Mouse (Mus musculus): Measurements from ENCODE around the gene Gm13694. TPM values are rescaled to one million over a fixed set of nuclear protein-coding genes. Genes with fewer than 3 reads are reported as not detected.
"Not testable (repeated sequence)": the region's sequence is repeated elsewhere in the genome, so short reads cannot be mapped to it uniquely, and the experiment has no call there.

Gm13694 gene
- 3.7 and 5.8 TPM in 2 replicates for total RNA-seq (2012; rRNA removed)

GRCm38 (mm10) chr2:83978633-83979032 is at the start of gene Gm13694:
Gm13694 (plus strand) TSS chr2:83978933.
- in situ Hi-C loops (cut with MboI; ENCODE audit: low sequenced_read_pairs in 2 of 2, unreplicated experiment in 2 of 2); H3K27ac ChIP-seq (ENCODE audit: insufficient read depth, low read depth, low read length, poor library complexity, severe bottlenecking): not testable (repeated sequence)

GRCm38 (mm10) chr2:83929478-83930088 is 49.1 kb upstream of the Gm13694 start:
- Histone ChIP-seq H3K4me3 (ENCODE audit: insufficient read depth in 1 of 2, low read depth in 1 of 2, low read length in 2 of 2, poor library complexity in 1 of 2, severe bottlenecking in 1 of 2) (no peak overlapping the region), H3K9ac (ENCODE audit: insufficient read depth, low read depth, low read length, poor library complexity, severe bottlenecking) (no peak overlapping the region), H3K9me3 (ENCODE audit: control insufficient read depth, insufficient read depth, low read depth, low read length) (no peaks in the 10 kb centered on the region), H3K27ac (ENCODE audit: insufficient read depth, low read depth, low read length, poor library complexity, severe bottlenecking) (no peak overlapping the region), H3K4me1 (ENCODE audit: control insufficient read depth in 2 of 2, insufficient read depth in 2 of 2, low read length in 2 of 2, poor library complexity in 1 of 2) (no peaks in the 10 kb centered on the region), H3K36me3 (ENCODE audit: control insufficient read depth, insufficient read depth, low read length, poor library complexity, severe bottlenecking) (no peaks in the 10 kb centered on the region)
- no peak for DNase-seq (ENCODE audit: low read depth, low spot score)
- in situ Hi-C loops (cut with MboI; ENCODE audit: low sequenced_read_pairs in 2 of 2, unreplicated experiment in 2 of 2), result no loop called here
- TF ChIP-seq ZC3H11A (IDR thresholded peaks at IDR 0.05; ENCODE audit: borderline replicate concordance, low read depth, low read length) (no peak), CHD2 (IDR thresholded peaks at IDR 0.05; ENCODE audit: low read depth, low read length) (no peak), ZNF384 (IDR thresholded peaks at IDR 0.05; ENCODE audit: low read depth, low read length) (no peak), MAFK (IDR thresholded peaks at IDR 0.05; ENCODE audit: insufficient read depth, low read depth, low read length) (no peak), HCFC1 (IDR thresholded peaks at IDR 0.05; ENCODE audit: borderline replicate concordance, insufficient read depth, low read length) (no peak)

More at GRCm38 (mm10) chr2:83978633-83979032, at the start of gene Gm13694:
- not testable (repeated sequence) for H3K9ac ChIP-seq (ENCODE audit: insufficient read depth, low read depth, low read length, poor library complexity, severe bottlenecking); H3K9me3 ChIP-seq (ENCODE audit: control insufficient read depth, insufficient read depth, low read depth, low read length); H3K4me3 ChIP-seq (ENCODE audit: insufficient read depth in 1 of 2, low read depth in 1 of 2, low read length in 2 of 2, poor library complexity in 1 of 2, severe bottlenecking in 1 of 2); H3K36me3 ChIP-seq (ENCODE audit: control insufficient read depth, insufficient read depth, low read length, poor library complexity, severe bottlenecking); H3K4me1 ChIP-seq (ENCODE audit: control insufficient read depth in 2 of 2, insufficient read depth in 2 of 2, low read length in 2 of 2, poor library complexity in 1 of 2); DNase-seq (ENCODE audit: low read depth, low spot score)

GRCm38 (mm10) chr2:83940931-83941361 is 37.8 kb upstream of the Gm13694 start, which contains the start of gene Zswim2:
Zswim2 (minus strand) TSS chr2:83941228.
- peak; percentile 54 for DNase-seq (ENCODE audit: low read depth, low spot score)
- Histone ChIP-seq H3K4me3 (ENCODE audit: insufficient read depth in 1 of 2, low read depth in 1 of 2, low read length in 2 of 2, poor library complexity in 1 of 2, severe bottlenecking in 1 of 2) (no peak within 1 kb of the TSS; a peak in 2 of 4 replicates), H3K9ac (ENCODE audit: insufficient read depth, low read depth, low read length, poor library complexity, severe bottlenecking) (no peak within 1 kb of the TSS), H3K36me3 (ENCODE audit: control insufficient read depth, insufficient read depth, low read length, poor library complexity, severe bottlenecking) (no peaks in the 10 kb centered on the region), H3K4me1 (ENCODE audit: control insufficient read depth in 2 of 2, insufficient read depth in 2 of 2, low read length in 2 of 2, poor library complexity in 1 of 2) (no peaks in the 10 kb centered on the region), H3K9me3 (ENCODE audit: control insufficient read depth, insufficient read depth, low read depth, low read length) (no peaks in the 10 kb centered on the region), H3K27ac (ENCODE audit: insufficient read depth, low read depth, low read length, poor library complexity, severe bottlenecking) (no peak within 1 kb of the TSS)
- TF ChIP-seq HCFC1 (IDR thresholded peaks at IDR 0.05; ENCODE audit: borderline replicate concordance, insufficient read depth, low read length) (no peak), MAFK (IDR thresholded peaks at IDR 0.05; ENCODE audit: insufficient read depth, low read depth, low read length) (no peak), ZNF384 (IDR thresholded peaks at IDR 0.05; ENCODE audit: low read depth, low read length) (no peak), CHD2 (IDR thresholded peaks at IDR 0.05; ENCODE audit: low read depth, low read length) (no peak), ZC3H11A (IDR thresholded peaks at IDR 0.05; ENCODE audit: borderline replicate concordance, low read depth, low read length) (no peak)
- in situ Hi-C loops (cut with MboI; ENCODE audit: low sequenced_read_pairs in 2 of 2, unreplicated experiment in 2 of 2), result no loop called here

- no peak overlapping the region for H3K9ac ChIP-seq (ENCODE audit: insufficient read depth, low read depth, low read length, poor library complexity, severe bottlenecking)
- DNase-seq (ENCODE audit: low read depth, low spot score), result no peak
Measured at GRCm38 (mm10) chr2:83941378-83941777, 37.4 kb upstream of the Gm13694 start.

GRCm38 (mm10) chr2:83941792-83942191 is 36.9 kb upstream of the Gm13694 start:
- TF ChIP-seq MAFK (IDR thresholded peaks at IDR 0.05; ENCODE audit: insufficient read depth, low read depth, low read length) (no peak), ZC3H11A (IDR thresholded peaks at IDR 0.05; ENCODE audit: borderline replicate concordance, low read depth, low read length) (no peak), ZNF384 (IDR thresholded peaks at IDR 0.05; ENCODE audit: low read depth, low read length) (no peak), CHD2 (IDR thresholded peaks at IDR 0.05; ENCODE audit: low read depth, low read length) (no peak), HCFC1 (IDR thresholded peaks at IDR 0.05; ENCODE audit: borderline replicate concordance, insufficient read depth, low read length) (no peak)
- no peak overlapping the region for H3K9ac ChIP-seq (ENCODE audit: insufficient read depth, low read depth, low read length, poor library complexity, severe bottlenecking)
- H3K27ac ChIP-seq (ENCODE audit: insufficient read depth, low read depth, low read length, poor library complexity, severe bottlenecking), result no peak overlapping the region
- no peaks in the 10 kb centered on the region for H3K36me3 ChIP-seq (ENCODE audit: control insufficient read depth, insufficient read depth, low read length, poor library complexity, severe bottlenecking)
- DNase-seq (ENCODE audit: low read depth, low spot score), result no peak
- no peaks in the 10 kb centered on the region for H3K9me3 ChIP-seq (ENCODE audit: control insufficient read depth, insufficient read depth, low read depth, low read length)
- no peaks in the 10 kb centered on the region for H3K4me1 ChIP-seq (ENCODE audit: control insufficient read depth in 2 of 2, insufficient read depth in 2 of 2, low read length in 2 of 2, poor library complexity in 1 of 2)
- no peak overlapping the region for H3K4me3 ChIP-seq (ENCODE audit: insufficient read depth in 1 of 2, low read depth in 1 of 2, low read length in 2 of 2, poor library complexity in 1 of 2, severe bottlenecking in 1 of 2)
- in situ Hi-C loops (cut with MboI; ENCODE audit: low sequenced_read_pairs in 2 of 2, unreplicated experiment in 2 of 2), result no loop called here

More at GRCm38 (mm10) chr2:83941378-83941777, 37.4 kb upstream of the Gm13694 start:
- H3K4me1 ChIP-seq (ENCODE audit: control insufficient read depth in 2 of 2, insufficient read depth in 2 of 2, low read length in 2 of 2, poor library complexity in 1 of 2), result no peaks in the 10 kb centered on the region
- H3K27ac ChIP-seq (ENCODE audit: insufficient read depth, low read depth, low read length, poor library complexity, severe bottlenecking), result no peak overlapping the region
- H3K4me3 ChIP-seq (ENCODE audit: insufficient read depth in 1 of 2, low read depth in 1 of 2, low read length in 2 of 2, poor library complexity in 1 of 2, severe bottlenecking in 1 of 2), result no peak overlapping the region
- in situ Hi-C loops (cut with MboI; ENCODE audit: low sequenced_read_pairs in 2 of 2, unreplicated experiment in 2 of 2), result no loop called here
- H3K36me3 ChIP-seq (ENCODE audit: control insufficient read depth, insufficient read depth, low read length, poor library complexity, severe bottlenecking), result no peaks in the 10 kb centered on the region
- TF ChIP-seq MAFK (IDR thresholded peaks at IDR 0.05; ENCODE audit: insufficient read depth, low read depth, low read length) (no peak), HCFC1 (IDR thresholded peaks at IDR 0.05; ENCODE audit: borderline replicate concordance, insufficient read depth, low read length) (no peak), ZNF384 (IDR thresholded peaks at IDR 0.05; ENCODE audit: low read depth, low read length) (no peak), CHD2 (IDR thresholded peaks at IDR 0.05; ENCODE audit: low read depth, low read length) (no peak), ZC3H11A (IDR thresholded peaks at IDR 0.05; ENCODE audit: borderline replicate concordance, low read depth, low read length) (no peak)
- no peaks in the 10 kb centered on the region for H3K9me3 ChIP-seq (ENCODE audit: control insufficient read depth, insufficient read depth, low read depth, low read length)

GRCm38 (mm10) chr2:83955393-83955792 is 23.3 kb upstream of the Gm13694 start, which contains the start of gene Gm13698:
Gm13698 (plus strand) TSS chr2:83955693.
- DNase-seq (ENCODE audit: low read depth, low spot score); in situ Hi-C loops (cut with MboI; ENCODE audit: low sequenced_read_pairs in 2 of 2, unreplicated experiment in 2 of 2): not testable (repeated sequence)

GRCm38 (mm10) chr2:83961203-83961602 is 17.5 kb upstream of the Gm13694 start, which contains the start of gene Gm13693:
Gm13693 (plus strand) TSS chr2:83961503.
- H3K4me1 ChIP-seq (ENCODE audit: control insufficient read depth in 2 of 2, insufficient read depth in 2 of 2, low read length in 2 of 2, poor library complexity in 1 of 2); H3K36me3 ChIP-seq (ENCODE audit: control insufficient read depth, insufficient read depth, low read length, poor library complexity, severe bottlenecking); H3K9me3 ChIP-seq (ENCODE audit: control insufficient read depth, insufficient read depth, low read depth, low read length); H3K9ac ChIP-seq (ENCODE audit: insufficient read depth, low read depth, low read length, poor library complexity, severe bottlenecking); in situ Hi-C loops (cut with MboI; ENCODE audit: low sequenced_read_pairs in 2 of 2, unreplicated experiment in 2 of 2); H3K4me3 ChIP-seq (ENCODE audit: insufficient read depth in 1 of 2, low read depth in 1 of 2, low read length in 2 of 2, poor library complexity in 1 of 2, severe bottlenecking in 1 of 2); H3K27ac ChIP-seq (ENCODE audit: insufficient read depth, low read depth, low read length, poor library complexity, severe bottlenecking); DNase-seq (ENCODE audit: low read depth, low spot score): not testable (repeated sequence)

More at GRCm38 (mm10) chr2:83955393-83955792, 23.3 kb upstream of the Gm13694 start, which contains the start of gene Gm13698:
- H3K27ac ChIP-seq (ENCODE audit: insufficient read depth, low read depth, low read length, poor library complexity, severe bottlenecking); H3K9ac ChIP-seq (ENCODE audit: insufficient read depth, low read depth, low read length, poor library complexity, severe bottlenecking); H3K4me1 ChIP-seq (ENCODE audit: control insufficient read depth in 2 of 2, insufficient read depth in 2 of 2, low read length in 2 of 2, poor library complexity in 1 of 2); H3K9me3 ChIP-seq (ENCODE audit: control insufficient read depth, insufficient read depth, low read depth, low read length); H3K36me3 ChIP-seq (ENCODE audit: control insufficient read depth, insufficient read depth, low read length, poor library complexity, severe bottlenecking); H3K4me3 ChIP-seq (ENCODE audit: insufficient read depth in 1 of 2, low read depth in 1 of 2, low read length in 2 of 2, poor library complexity in 1 of 2, severe bottlenecking in 1 of 2): not testable (repeated sequence)

Measured in ES-E14 (cell line).